In genomic region chr1:43942814-43943213, GRCm38 (mm10) we compare ENCODE assay signal across 27 mouse cellular contexts. TPM values are rescaled to one million over a fixed set of nuclear protein-coding genes. Genes with fewer than 3 reads are reported as not detected.
A peak's percentile ranks its signal among the peaks of the same experiment; 100 is the strongest.
DNase-seq lines count a peak whose midpoint lies in the region; ATAC-seq and TF ChIP-seq lines count a peak whose summit lies in the region.
"Had no signal": no experiment of that assay in that cellular context is flagged by ENCODE, and none has a peak within 500 bp of the region (broad histone marks: within the 10 kb centered on the region; RNA-seq: fewer than 3 reads in every experiment).

No protein-coding gene starts in this region.

- intact Hi-C loops in heart, adult 2 months (cut with DNase I): no loop called here

- no peak for DNase-seq in heart, adult 11 months
- peak; percentile 39 for DNase-seq in R1 (ENCODE audit: low read depth, low spot score)
- no peak for DNase-seq in adipocyte (ENCODE audit: low spot score)
- DNase-seq in ovary, postnatal 36 days (ENCODE audit: low spot score): no peak
- no peak for DNase-seq in heart, adult 2 months
- DNase-seq: adrenal gland, postnatal 14 days; cerebellum, adult 11 months; cerebellum, postnatal 36 days; forebrain, postnatal 0 days; gastrocnemius, postnatal 36 days; kidney, adult 9 months; kidney, postnatal 14 days; layer of hippocampus, postnatal 36 days; lung, adult 2 months; lung, postnatal 14 days; midbrain, embryonic 14.5 days; thymus, postnatal 25 days had no signal

- no peaks in the 10 kb centered on the region for H3K27me3 ChIP-seq in heart, embryonic 12.5 days (replicated peaks)
- H3K27me3 ChIP-seq in liver, embryonic 16.5 days (ENCODE audit: control insufficient read depth, insufficient read depth, low read depth, low read length): no peaks in the 10 kb centered on the region
- H3K27me3 ChIP-seq in heart, adult 2 months (ENCODE audit: control insufficient read depth, insufficient read depth, low read length): no peaks in the 10 kb centered on the region
- H3K27me3 ChIP-seq: megakaryocyte, embryonic 14.5 days; neural tube, embryonic 13.5 days had no signal

- no peak overlapping the region for H3K9ac ChIP-seq in heart, embryonic 12.5 days
- H3K9ac ChIP-seq in liver, embryonic 16.5 days (ENCODE audit: low read depth, low read length): no peak overlapping the region
- H3K9ac ChIP-seq in heart, adult 2 months (ENCODE audit: low read depth, low read length): no peak overlapping the region
- H3K9ac ChIP-seq: forebrain, postnatal 0 days; neural tube, embryonic 13.5 days had no signal

- whole genome bisulfite sequencing in heart, embryonic 12.5 days: 85% methylated on average over 2 of the region's 2 CpGs
- 35% methylated on average over 2 of the region's 2 CpGs for WGBS in liver, embryonic 16.5 days (ENCODE audit: insufficient replicate concordance)
- WGBS in heart, adult 2 months: 62% methylated on average over 2 of the region's 2 CpGs

- H3K36me3 ChIP-seq in heart, embryonic 12.5 days: peaks cover 23% of the 10 kb centered on the region
- H3K36me3 ChIP-seq in liver, embryonic 16.5 days (ENCODE audit: control insufficient read depth, insufficient read depth): peaks cover 7% of the 10 kb centered on the region
- H3K36me3 ChIP-seq in heart, adult 2 months (ENCODE audit: control insufficient read depth, insufficient read depth, low read length): peaks cover 13% of the 10 kb centered on the region

- H3K4me3 ChIP-seq in heart, embryonic 12.5 days: no peak overlapping the region
- no peak overlapping the region for H3K4me3 ChIP-seq in liver, embryonic 16.5 days (ENCODE audit: low read depth, low read length)
- no peak overlapping the region for H3K4me3 ChIP-seq in heart, adult 2 months
- H3K4me3 ChIP-seq: heart, embryonic 10.5 days; megakaryocyte, embryonic 14.5 days; myocyte; neural tube, embryonic 13.5 days had no signal

- no peak for TF ChIP-seq EP300 in heart, adult 2 months (IDR thresholded peaks at IDR 0.05; ENCODE audit: insufficient read depth, low read depth, low read length)

- no peak overlapping the region for H3K4me2 ChIP-seq in heart, embryonic 12.5 days
- no peak overlapping the region for H3K4me2 ChIP-seq in liver, embryonic 16.5 days (ENCODE audit: low read depth, low read length)
- H3K4me2 ChIP-seq: neural tube, embryonic 13.5 days had no signal

- H3K79me2 ChIP-seq in heart, adult 2 months (replicated peaks; ENCODE audit: control insufficient read depth, insufficient read depth, low read length): peaks cover 8% of the 10 kb centered on the region

- H3K27ac ChIP-seq in heart, embryonic 12.5 days (ENCODE audit: poor library complexity, severe bottlenecking): no peak overlapping the region
- H3K27ac ChIP-seq in liver, embryonic 16.5 days (ENCODE audit: low read length): no peak overlapping the region
- no peak overlapping the region for H3K27ac ChIP-seq in heart, adult 2 months
- H3K27ac ChIP-seq: heart, embryonic 10.5 days; hindbrain, postnatal 0 days; neural tube, embryonic 13.5 days had no signal

- no peak for TF ChIP-seq CTCF in heart, adult 2 months (IDR thresholded peaks at IDR 0.05)

- H3K4me1 ChIP-seq in heart, embryonic 12.5 days (replicated peaks): no peaks in the 10 kb centered on the region; the same call in 1 of the 2 replicates
- H3K4me1 ChIP-seq in liver, embryonic 16.5 days (ENCODE audit: control insufficient read depth, low read depth, low read length): peaks cover 3% of the 10 kb centered on the region; the same call in 1 of the 2 replicates
- peaks cover 4% of the 10 kb centered on the region for H3K4me1 ChIP-seq in heart, adult 2 months (ENCODE audit: control insufficient read depth, insufficient read depth, low read length)
- H3K4me1 ChIP-seq: heart, embryonic 10.5 days; neural tube, embryonic 13.5 days had no signal

- ATAC-seq in heart, embryonic 12.5 days (ENCODE audit: insufficient number of reproducible peaks, low FRiP score): peak; percentile 68; the same call in 1 of the 2 replicates
- peak; percentile 22; the same call in 1 of the 2 replicates for ATAC-seq in granulocyte monocyte progenitor cell, adult 5-6 weeks (replicated peaks; ENCODE audit: poor library complexity, severe bottlenecking)
- peak; percentile 74 for ATAC-seq in liver, embryonic 16.5 days (ENCODE audit: low read depth)
- ATAC-seq: CD4-positive, CD25-positive, alpha-beta regulatory T cell, adult 4 months; forebrain, postnatal 0 days; hindbrain, postnatal 0 days; intestine, embryonic 16.5 days had no signal

- H3K9me3 ChIP-seq in heart, embryonic 12.5 days (replicated peaks): no peaks in the 10 kb centered on the region
- H3K9me3 ChIP-seq in liver, embryonic 16.5 days (replicated peaks; ENCODE audit: control insufficient read depth, low read length): no peaks in the 10 kb centered on the region
- H3K9me3 ChIP-seq: heart, embryonic 10.5 days; megakaryocyte, embryonic 14.5 days; neural tube, embryonic 13.5 days had no signal

- TF ChIP-seq POLR2A in heart, adult 2 months (IDR thresholded peaks at IDR 0.05; ENCODE audit: insufficient read depth, low read depth, low read length): no peak

RNA-seq across cellular contexts. Expression of gene Tpp2, which starts 9.4 kb away (rescaled TPM):
- 55.2 and 56.0 TPM in 2 replicates for polyA plus RNA-seq in heart, embryonic 12.5 days (2016; fragmentation: Nextera tagmentation; extraction: Ambion mirVana)
- 54.1 and 62.1 TPM in 2 replicates for total RNA-seq in granulocyte monocyte progenitor cell, adult 5-6 weeks (2014; fragmentation: Nextera tagmentation)
- 75.9 and 82.9 TPM in 2 replicates for total RNA-seq in granulocyte monocyte progenitor cell, adult 5-6 weeks (2017)
- polyA plus RNA-seq in liver, embryonic 16.5 days (2015; fragmentation: Nextera tagmentation; extraction: Ambion mirVana): 23.8 and 24.2 TPM in 2 replicates
- 10 to 100 TPM; 36.3 to 43.5 TPM for total RNA-seq in heart, adult 2 months (2021)
- 7.5 and 17.5 TPM in 2 replicates for polyA plus RNA-seq in heart, adult 2 months (2012; rRNA removed)

Comparison
In these comparisons a context has a peak if more than half of its experiments do, and no peak if none do; other contexts are left out.
1. ATAC-seq: peak in every context shown above with its lines; median percentile 74 in liver, embryonic 16.5 days; 68 in heart, embryonic 12.5 days; 22 in granulocyte monocyte progenitor cell, adult 5-6 weeks.